Mouse (Mus musculus) kidney, adult 2 months (tissue): ENCODE measurements at regions not wholly inside any gene's neighbourhood (a gene's known extent, or its start where the extent isn't known, plus 50 kb on each side); places are given as distances from the start of the nearest gene placed in this dataset.
"Not testable (repeated sequence)": the region's sequence is repeated elsewhere in the genome, so short reads cannot be mapped to it uniquely, and the experiment has no call there.

Experiments
- DNase-seq: peaks from one replicate; pipeline ENCODE4 v3.0.0; 2021
- H3K27ac ChIP-seq: fragments of 200-500 bp; 2 replicates; pipeline ENCODE4 v1.5.1; 2012; ENCODE audit warnings: low read depth, low read length, control low read depth, inconsistent platforms; ENCODE audit not compliant: insufficient read depth
- H3K27me3 ChIP-seq: fragments of 200-500 bp; replicated peaks from 2 replicates; pipeline ENCODE4 v1.6.1; 2012; ENCODE audit warnings: mild to moderate bottlenecking, moderate library complexity, low read length, inconsistent platforms; ENCODE audit not compliant: control insufficient read depth, insufficient read depth
- H3K36me3 ChIP-seq: fragments of 200-500 bp; 2 replicates; pipeline ENCODE4 v1.6.1; 2012; ENCODE audit warnings: mild to moderate bottlenecking, moderate library complexity, low read length, inconsistent platforms; ENCODE audit not compliant: control insufficient read depth, insufficient read depth
- H3K4me1 ChIP-seq: fragments of 200-500 bp; 2 replicates; pipeline ENCODE4 v1.6.1; 2011; ENCODE audit warnings: low read length; ENCODE audit not compliant: control insufficient read depth, insufficient read depth
- H3K4me3 ChIP-seq: fragments of 200-500 bp; 2 replicates; pipeline ENCODE4 v1.5.1; 2011; ENCODE audit warnings: mild to moderate bottlenecking, low read depth, low read length, control low read depth; ENCODE audit not compliant: insufficient read depth
- CTCF ChIP-seq: fragments of 200-500 bp; conservative IDR thresholded peaks from 2 replicates; pipeline ENCODE4 v1.5.1; 2011; ENCODE audit warnings: low read depth, mild to moderate bottlenecking, control low read depth, low read length, moderate library complexity, mixed read lengths; ENCODE audit not compliant: insufficient read depth, insufficient read length
- POLR2A ChIP-seq: fragments of 200-500 bp; IDR thresholded peaks from one replicate; pipeline ENCODE4 v1.6.1; 2011; ENCODE audit warnings: low read depth, low read length, control low read depth
- WGBS: fragments of 180-500 bp; shearing (Covaris S2); methylation state at CpG from one replicate; pipeline ENCODE4 v1.1.7; 2018; 5-methylcytosine and 5-hydroxymethylcytosine counted together

DNA sequence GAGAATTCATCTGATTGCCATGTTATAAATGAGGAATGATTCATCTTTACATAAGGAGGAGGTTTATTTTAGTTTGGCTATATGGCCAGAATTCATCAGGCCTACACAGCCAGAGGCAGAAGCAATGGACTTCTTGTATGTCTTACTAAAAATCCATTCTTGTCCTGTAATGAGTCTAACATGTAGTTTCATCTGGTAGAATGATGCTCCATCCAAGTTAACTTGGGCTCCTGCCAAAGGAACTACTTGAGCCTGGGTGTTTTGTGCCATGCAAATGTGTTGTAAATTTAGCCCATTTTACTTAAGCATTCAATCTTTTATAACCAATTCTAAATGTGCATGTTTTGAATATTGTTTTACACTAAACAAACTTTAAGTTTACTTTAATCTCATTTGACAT, 462.9 kb upstream of the Pom121l12 start:
- Histone ChIP-seq H3K36me3 (no peaks in the 10 kb centered on the region), H3K27me3 (no peaks in the 10 kb centered on the region), H3K4me3 (no peak overlapping the region), H3K4me1 (no peaks in the 10 kb centered on the region), H3K27ac (no peak overlapping the region)
- DNase-seq: no peak
- TF ChIP-seq POLR2A (no peak), CTCF (no peak)

GRCm38 (mm10) chr11:14142376-14142775, 456.7 kb upstream of the Pom121l12 start:
- not testable (repeated sequence) for H3K27ac ChIP-seq, H3K36me3 ChIP-seq, DNase-seq, H3K4me3 ChIP-seq, H3K27me3 ChIP-seq, H3K4me1 ChIP-seq
- WGBS: 55% methylated on average over 3 of the region's 3 CpGs

- no peaks in the 10 kb centered on the region for H3K4me1 ChIP-seq
- H3K27ac ChIP-seq: no peak overlapping the region
- H3K36me3 ChIP-seq: no peaks in the 10 kb centered on the region
- H3K4me3 ChIP-seq: no peak overlapping the region
- 57% methylated on average over 4 of the region's 4 CpGs for WGBS
- no peak for TF ChIP-seq CTCF
- no peak for TF ChIP-seq POLR2A
- DNase-seq: no peak
- no peaks in the 10 kb centered on the region for H3K27me3 ChIP-seq
Measured at GRCm38 (mm10) chr11:14147639-14148038, 451.4 kb upstream of the Pom121l12 start.

- 37% methylated on average over 3 of the region's 3 CpGs for WGBS
- H3K4me3 ChIP-seq: no peak overlapping the region
- no peak overlapping the region for H3K27ac ChIP-seq
- no peaks in the 10 kb centered on the region for H3K4me1 ChIP-seq
- DNase-seq: no peak
- no peaks in the 10 kb centered on the region for H3K36me3 ChIP-seq
- no peaks in the 10 kb centered on the region for H3K27me3 ChIP-seq
- TF ChIP-seq CTCF (no peak), POLR2A (no peak)
Measured at GRCm38 (mm10) chr11:14159366-14159765, 439.7 kb upstream of the Pom121l12 start.

GRCm38 (mm10) chr11:14169478-14169877, 429.6 kb upstream of the Pom121l12 start:
- DNase-seq: no peak
- WGBS: 25% methylated on average over 6 of the region's 6 CpGs
- H3K27ac ChIP-seq: no peak overlapping the region
- H3K4me1 ChIP-seq: no peaks in the 10 kb centered on the region
- no peak overlapping the region for H3K4me3 ChIP-seq
- no peaks in the 10 kb centered on the region for H3K27me3 ChIP-seq
- H3K36me3 ChIP-seq: no peaks in the 10 kb centered on the region
- TF ChIP-seq CTCF (no peak), POLR2A (no peak)

DNA sequence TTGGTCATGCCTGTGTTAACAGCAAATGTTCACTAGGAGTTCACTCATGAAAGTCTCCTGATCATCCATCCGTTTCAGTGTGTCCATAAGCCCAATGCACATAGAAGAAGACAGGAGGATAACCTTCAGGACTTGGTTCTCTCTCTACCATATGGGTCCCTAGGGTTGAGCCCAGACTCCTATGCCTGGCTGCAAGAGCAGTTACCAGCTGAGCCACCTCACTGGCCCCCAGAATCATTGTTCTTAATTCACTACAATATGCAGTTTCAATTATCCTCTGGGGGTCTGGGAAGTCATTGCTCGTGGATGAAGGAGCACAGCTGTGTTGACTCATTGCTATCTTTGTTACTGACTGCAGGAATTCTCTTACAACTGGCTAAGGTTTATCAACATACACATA, 424.5 kb upstream of the Pom121l12 start:
- TF ChIP-seq POLR2A (no peak), CTCF (no peak)
- no peaks in the 10 kb centered on the region for H3K4me1 ChIP-seq
- WGBS: 46% methylated on average over 2 of the region's 2 CpGs
- H3K4me3 ChIP-seq: no peak overlapping the region
- DNase-seq: no peak
- H3K27ac ChIP-seq: no peak overlapping the region
- no peaks in the 10 kb centered on the region for H3K27me3 ChIP-seq
- H3K36me3 ChIP-seq: no peaks in the 10 kb centered on the region

DNA sequence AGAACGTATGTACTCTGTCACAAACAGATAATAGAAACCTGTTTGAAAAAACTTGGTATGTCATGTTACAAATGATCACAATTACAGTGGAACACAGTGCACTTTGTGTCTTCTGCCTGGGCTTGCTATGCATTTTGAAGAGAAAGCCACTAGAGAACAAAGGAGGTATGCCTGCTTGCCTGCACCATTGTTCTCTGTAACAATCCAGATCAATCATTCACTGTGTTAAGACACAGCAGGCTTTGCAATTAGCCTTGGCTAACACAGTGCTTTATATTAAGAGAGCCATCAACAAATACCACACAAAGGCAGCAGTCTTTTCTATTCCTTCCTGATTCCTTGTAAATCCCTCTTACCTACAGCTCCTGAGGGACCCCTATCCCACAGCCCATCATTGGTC, 417.1 kb upstream of the Pom121l12 start:
- no peak overlapping the region for H3K4me3 ChIP-seq
- WGBS: 47% methylated on average over 1 of the region's 1 CpGs
- H3K4me1 ChIP-seq: no peaks in the 10 kb centered on the region
- TF ChIP-seq POLR2A (no peak), CTCF (no peak)
- H3K36me3 ChIP-seq: no peaks in the 10 kb centered on the region
- H3K27ac ChIP-seq: no peak overlapping the region
- DNase-seq: no peak
- no peaks in the 10 kb centered on the region for H3K27me3 ChIP-seq

- no peak for DNase-seq
- 41% methylated on average over 3 of the region's 3 CpGs for WGBS
- TF ChIP-seq POLR2A (no peak), CTCF (no peak)
- Histone ChIP-seq H3K4me1 (no peaks in the 10 kb centered on the region), H3K4me3 (no peak overlapping the region), H3K36me3 (no peaks in the 10 kb centered on the region), H3K27me3 (no peaks in the 10 kb centered on the region), H3K27ac (no peak overlapping the region)
Measured at GRCm38 (mm10) chr11:14182466-14182865, 416.6 kb upstream of the Pom121l12 start.
